Mouse (Mus musculus) G1E (cell line): Measurements from ENCODE around the gene 1700001K19Rik.

Experiments used
- CTCF ChIP-seq: IDR thresholded peaks from 2 replicates; pipeline ENCODE4 v1.5.1; 2012; ENCODE audit warnings: low read depth, low read length, inconsistent platforms, mixed read lengths
- GATA1 ChIP-seq: IDR thresholded peaks from 2 replicates; pipeline ENCODE4 v1.6.1; 2012; ENCODE audit warnings: borderline replicate concordance, low read length, inconsistent platforms, mixed read lengths
- GATA2 ChIP-seq: IDR thresholded peaks from 2 replicates; pipeline ENCODE4 v1.6.1; 2012; ENCODE audit warnings: low read depth, low read length, inconsistent platforms, borderline replicate concordance
- POLR2AphosphoS5 ChIP-seq: IDR thresholded peaks from 2 replicates; pipeline ENCODE4 v1.6.1; 2012; ENCODE audit warnings: low read depth, low read length, inconsistent platforms; ENCODE audit not compliant: insufficient replicate concordance
- TAL1 ChIP-seq: conservative IDR thresholded peaks from 2 replicates; pipeline ENCODE4 v1.6.1; 2012; ENCODE audit warnings: low read depth, low read length, inconsistent platforms, mixed read lengths

DNA sequence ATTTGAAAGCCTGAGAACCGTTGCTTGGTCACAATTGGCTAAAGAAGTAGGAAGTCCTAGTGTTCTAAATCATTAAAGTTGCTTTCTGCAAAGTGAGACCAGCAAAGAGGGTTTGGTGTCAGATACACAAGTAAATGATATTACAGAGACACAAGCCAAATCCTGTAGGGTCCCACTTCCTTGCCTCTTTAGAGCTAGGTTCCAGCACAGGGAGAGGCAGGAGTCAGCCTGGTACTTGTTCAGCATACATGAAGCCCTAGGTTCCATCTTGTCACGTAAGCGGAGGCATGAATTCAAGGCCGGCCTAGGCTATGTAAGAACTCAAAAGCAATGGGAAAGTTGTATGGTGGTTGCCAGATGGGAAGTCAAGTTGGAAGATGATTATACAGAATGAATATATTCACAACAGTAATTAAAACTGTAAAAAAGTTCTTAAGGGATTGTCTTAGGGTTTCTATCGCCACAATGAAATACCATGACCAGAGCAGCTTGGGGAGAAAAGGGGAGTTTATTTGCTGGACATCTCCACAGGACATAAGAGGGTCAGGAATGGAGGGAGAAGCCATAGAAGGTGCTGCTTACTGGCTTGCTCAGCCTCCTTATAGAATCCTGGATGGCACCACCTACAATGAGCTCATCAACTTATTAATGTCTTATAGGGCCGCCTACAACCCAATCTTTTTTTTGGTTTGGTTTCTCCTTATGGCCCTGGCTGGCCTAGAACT lies 7.7 kb upstream of the 1700001K19Rik start:
- TF ChIP-seq CTCF (no peak), GATA1 (no peak), TAL1 (no peak), POLR2AphosphoS5 (no peak; the same call in 1 of the 2 replicates), GATA2 (no peak)
